Mouse (Mus musculus): Measurements from ENCODE around the gene Tmc6. TPM values are rescaled to one million over a fixed set of nuclear protein-coding genes. Genes with fewer than 3 reads are reported as not detected.
A peak's percentile ranks its signal among the peaks of the same experiment; 100 is the strongest.

The Tmc6 gene
- polyA plus RNA-seq, 1 experiment from 2014 or later = 3.6 TPM

- Histone ChIP-seq H3K4me2 (ENCODE audit: low read length) (peak within 1 kb of the TSS; percentile 79), H3K36me3 (ENCODE audit: control insufficient read depth, insufficient read depth, low read length) (no peaks in the 10 kb centered on the region), H3K4me3 (replicated peaks; ENCODE audit: low read depth, low read length) (peak within 1 kb of the TSS; percentile 37), H3K27me3 (ENCODE audit: control insufficient read depth, insufficient read depth, low read length) (no peaks in the 10 kb centered on the region), H3K9ac (replicated peaks; ENCODE audit: low read length) (peak within 1 kb of the TSS; percentile 57), H3K27ac (replicated peaks; ENCODE audit: low read depth, low read length) (peak within 1 kb of the TSS; percentile 41), H3K4me1 (ENCODE audit: control insufficient read depth, insufficient read depth, low read length) (peaks cover 17% of the 10 kb centered on the region), H3K9me3 (ENCODE audit: control insufficient read depth, low read length) (no peaks in the 10 kb centered on the region)
- DNase-seq = peak; percentile 82
- under 1% methylated on average over 34 of the region's 34 CpGs for WGBS
- ATAC-seq (ENCODE audit: low FRiP score, low TSS enrichment) = 0 out of 2 replicates have a peak, but pooled peaks have one; percentile 53
Observed at GRCm38 (mm10) chr11:117825333-117826101, 43.5 kb upstream of the Tmc6 start, which contains the start of the genes Afmid and Tk1. Gene Afmid, plus strand, starts transcription at chr11:117825924. Gene Tk1, minus strand, starts transcription at chr11:117826092.

- ATAC-seq (ENCODE audit: low FRiP score, low TSS enrichment) (peak; percentile 66; the same call in 1 of the 2 replicates), DNase-seq (peak; percentile 91)
- Histone ChIP-seq H3K4me3 (replicated peaks; ENCODE audit: low read depth, low read length) (peak overlapping the region; percentile 37), H3K27me3 (ENCODE audit: control insufficient read depth, insufficient read depth, low read length) (no peaks in the 10 kb centered on the region), H3K4me1 (ENCODE audit: control insufficient read depth, insufficient read depth, low read length) (peaks cover 17% of the 10 kb centered on the region), H3K9me3 (ENCODE audit: control insufficient read depth, low read length) (no peaks in the 10 kb centered on the region), H3K4me2 (ENCODE audit: low read length) (peak overlapping the region; percentile 79), H3K36me3 (ENCODE audit: control insufficient read depth, insufficient read depth, low read length) (no peaks in the 10 kb centered on the region), H3K9ac (replicated peaks; ENCODE audit: low read length) (0 out of 2 replicates have a peak overlapping the region, but pooled peaks have one; percentile 29), H3K27ac (replicated peaks; ENCODE audit: low read depth, low read length) (no peak overlapping the region)
- WGBS = 21% methylated on average over 23 of the region's 23 CpGs
Observed at GRCm38 (mm10) chr11:117824060-117824969, 42.3 kb upstream of the Tmc6 start.

GRCm38 (mm10) chr11:117823411-117823810, 41.4 kb upstream of the Tmc6 start:
- DNase-seq = no peak
- Histone ChIP-seq H3K27ac (replicated peaks; ENCODE audit: low read depth, low read length) (no peak overlapping the region), H3K4me3 (replicated peaks; ENCODE audit: low read depth, low read length) (no peak overlapping the region), H3K36me3 (ENCODE audit: control insufficient read depth, insufficient read depth, low read length) (no peaks in the 10 kb centered on the region), H3K27me3 (ENCODE audit: control insufficient read depth, insufficient read depth, low read length) (no peaks in the 10 kb centered on the region), H3K9ac (replicated peaks; ENCODE audit: low read length) (no peak overlapping the region), H3K9me3 (ENCODE audit: control insufficient read depth, low read length) (no peaks in the 10 kb centered on the region), H3K4me2 (ENCODE audit: low read length) (no peak overlapping the region), H3K4me1 (ENCODE audit: control insufficient read depth, insufficient read depth, low read length) (peaks cover 17% of the 10 kb centered on the region)
- ATAC-seq (ENCODE audit: low FRiP score, low TSS enrichment) = no peak
- 94% methylated on average over 6 of the region's 6 CpGs for WGBS

GRCm38 (mm10) chr11:117822728-117823241, 40.8 kb upstream of the Tmc6 start:
- WGBS = 90% methylated on average over 7 of the region's 7 CpGs
- H3K36me3 ChIP-seq (ENCODE audit: control insufficient read depth, insufficient read depth, low read length) = no peaks in the 10 kb centered on the region
- no peak overlapping the region for H3K27ac ChIP-seq (replicated peaks; ENCODE audit: low read depth, low read length)
- no peak overlapping the region for H3K9ac ChIP-seq (replicated peaks; ENCODE audit: low read length)
- peaks cover 17% of the 10 kb centered on the region for H3K4me1 ChIP-seq (ENCODE audit: control insufficient read depth, insufficient read depth, low read length)
- H3K27me3 ChIP-seq (ENCODE audit: control insufficient read depth, insufficient read depth, low read length) = no peaks in the 10 kb centered on the region
- H3K4me2 ChIP-seq (ENCODE audit: low read length) = no peak overlapping the region
- ATAC-seq (ENCODE audit: low FRiP score, low TSS enrichment) (no peak), DNase-seq (no peak)
- H3K4me3 ChIP-seq (replicated peaks; ENCODE audit: low read depth, low read length) = no peak overlapping the region
- no peaks in the 10 kb centered on the region for H3K9me3 ChIP-seq (ENCODE audit: control insufficient read depth, low read length)

GRCm38 (mm10) chr11:117821868-117822267, 39.9 kb upstream of the Tmc6 start:
- H3K4me2 ChIP-seq (ENCODE audit: low read length) = no peak overlapping the region
- no peak overlapping the region for H3K4me3 ChIP-seq (replicated peaks; ENCODE audit: low read depth, low read length)
- H3K36me3 ChIP-seq (ENCODE audit: control insufficient read depth, insufficient read depth, low read length) = no peaks in the 10 kb centered on the region; the same call in 1 of the 2 replicates
- 94% methylated on average over 9 of the region's 9 CpGs for WGBS
- no peak overlapping the region for H3K9ac ChIP-seq (replicated peaks; ENCODE audit: low read length)
- no peaks in the 10 kb centered on the region for H3K27me3 ChIP-seq (ENCODE audit: control insufficient read depth, insufficient read depth, low read length)
- no peak overlapping the region for H3K27ac ChIP-seq (replicated peaks; ENCODE audit: low read depth, low read length)
- ATAC-seq (ENCODE audit: low FRiP score, low TSS enrichment) (no peak), DNase-seq (no peak)
- no peaks in the 10 kb centered on the region for H3K9me3 ChIP-seq (ENCODE audit: control insufficient read depth, low read length)
- H3K4me1 ChIP-seq (ENCODE audit: control insufficient read depth, insufficient read depth, low read length) = peaks cover 17% of the 10 kb centered on the region

GRCm38 (mm10) chr11:117820173-117820572, 38.2 kb upstream of the Tmc6 start:
- no peak overlapping the region for H3K4me3 ChIP-seq (replicated peaks; ENCODE audit: low read depth, low read length)
- ATAC-seq (ENCODE audit: low FRiP score, low TSS enrichment) (no peak), DNase-seq (no peak)
- H3K4me1 ChIP-seq (ENCODE audit: control insufficient read depth, insufficient read depth, low read length) = peaks cover 4% of the 10 kb centered on the region
- H3K27me3 ChIP-seq (ENCODE audit: control insufficient read depth, insufficient read depth, low read length) = no peaks in the 10 kb centered on the region
- no peak overlapping the region for H3K9ac ChIP-seq (replicated peaks; ENCODE audit: low read length)
- 96% methylated on average over 7 of the region's 7 CpGs for WGBS
- H3K9me3 ChIP-seq (ENCODE audit: control insufficient read depth, low read length) = no peaks in the 10 kb centered on the region
- no peaks in the 10 kb centered on the region; the same call in 1 of the 2 replicates for H3K36me3 ChIP-seq (ENCODE audit: control insufficient read depth, insufficient read depth, low read length)
- H3K27ac ChIP-seq (replicated peaks; ENCODE audit: low read depth, low read length) = no peak overlapping the region
- no peak overlapping the region for H3K4me2 ChIP-seq (ENCODE audit: low read length)

- Histone ChIP-seq H3K4me3 (replicated peaks; ENCODE audit: low read depth, low read length) (no peak overlapping the region), H3K27me3 (ENCODE audit: control insufficient read depth, insufficient read depth, low read length) (no peaks in the 10 kb centered on the region), H3K36me3 (ENCODE audit: control insufficient read depth, insufficient read depth, low read length) (no peaks in the 10 kb centered on the region; the same call in 1 of the 2 replicates), H3K4me1 (ENCODE audit: control insufficient read depth, insufficient read depth, low read length) (no peaks in the 10 kb centered on the region), H3K27ac (replicated peaks; ENCODE audit: low read depth, low read length) (no peak overlapping the region), H3K9ac (replicated peaks; ENCODE audit: low read length) (no peak overlapping the region), H3K9me3 (ENCODE audit: control insufficient read depth, low read length) (no peaks in the 10 kb centered on the region), H3K4me2 (ENCODE audit: low read length) (no peak overlapping the region)
- DNase-seq (no peak), ATAC-seq (ENCODE audit: low FRiP score, low TSS enrichment) (no peak)
- 62% methylated on average over 8 of the region's 8 CpGs for WGBS
Observed at GRCm38 (mm10) chr11:117819095-117819494, 37.1 kb upstream of the Tmc6 start.

- Histone ChIP-seq H3K27me3 (ENCODE audit: control insufficient read depth, insufficient read depth, low read length) (no peaks in the 10 kb centered on the region), H3K4me2 (ENCODE audit: low read length) (no peak overlapping the region), H3K27ac (replicated peaks; ENCODE audit: low read depth, low read length) (no peak overlapping the region), H3K36me3 (ENCODE audit: control insufficient read depth, insufficient read depth, low read length) (no peaks in the 10 kb centered on the region; the same call in 1 of the 2 replicates), H3K9me3 (ENCODE audit: control insufficient read depth, low read length) (no peaks in the 10 kb centered on the region), H3K4me1 (ENCODE audit: control insufficient read depth, insufficient read depth, low read length) (no peaks in the 10 kb centered on the region), H3K9ac (replicated peaks; ENCODE audit: low read length) (no peak overlapping the region), H3K4me3 (replicated peaks; ENCODE audit: low read depth, low read length) (no peak overlapping the region)
- 91% methylated on average over 13 of the region's 13 CpGs for WGBS
- no peak for ATAC-seq (ENCODE audit: low FRiP score, low TSS enrichment)
- no peak for DNase-seq
Observed at GRCm38 (mm10) chr11:117816389-117816996, 34.5 kb upstream of the Tmc6 start.

All from midbrain, embryonic 14.5 days (tissue).